Mouse (Mus musculus) WW6 (cell line): ENCODE measurements at regions not wholly inside any gene's neighbourhood (a gene's known extent, or its start where the extent isn't known, plus 50 kb on each side); places are given as distances from the start of the nearest gene placed in this dataset.

Experiments used
- DNase-seq: peaks from one replicate; pipeline ENCODE4 v3.0.0-alpha.2; 2013; ENCODE audit warnings: low read depth, low spot score

GRCm38 (mm10) chr8:92008616-92009610 is 207.0 kb upstream of the Irx3 start:
- no peak for DNase-seq

GRCm38 (mm10) chr8:92005091-92005490 is 203.2 kb upstream of the Irx3 start:
- no peak for DNase-seq

GRCm38 (mm10) chr8:92004532-92004931 is 202.7 kb upstream of the Irx3 start:
- DNase-seq = no peak

DNA sequence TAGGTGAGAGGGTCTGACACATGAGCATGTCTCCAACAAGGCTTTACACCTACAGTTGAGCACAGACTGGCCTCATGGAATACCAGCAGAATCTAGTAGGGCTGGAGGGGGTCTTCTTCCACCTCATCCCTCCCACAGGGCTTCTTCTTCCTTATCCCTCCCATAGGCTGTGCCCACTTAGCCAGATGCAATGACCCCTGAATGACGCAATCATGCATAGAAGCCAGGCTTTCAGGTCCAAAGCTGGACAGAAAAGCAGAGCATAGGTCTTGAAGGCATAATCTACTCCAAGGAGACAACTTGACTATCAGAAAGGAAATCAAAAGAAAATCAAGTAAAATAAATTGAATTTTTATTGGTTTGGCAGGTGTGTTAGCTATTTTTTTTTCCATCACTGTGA is 198.5 kb upstream of the Irx3 start:
- DNase-seq = no peak

DNA sequence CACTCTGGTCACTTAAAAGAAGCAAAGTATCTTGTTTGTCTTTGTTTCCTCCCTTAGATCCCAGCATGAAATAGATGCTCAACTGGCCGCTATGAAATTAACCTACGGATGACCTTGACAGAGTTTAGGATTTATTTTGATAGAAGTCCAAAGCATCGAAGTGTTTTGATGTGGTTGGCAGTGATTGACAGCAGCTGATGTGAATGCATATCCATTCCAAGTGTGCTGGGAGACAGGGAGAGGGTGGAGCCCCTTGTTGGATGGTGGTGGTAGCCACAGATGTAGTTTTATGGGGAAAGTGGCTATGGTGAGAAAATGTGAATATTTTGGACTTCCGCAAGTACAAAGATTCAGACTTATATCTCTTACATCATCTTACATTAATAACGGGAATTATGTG is 197.8 kb upstream of the Irx3 start:
- DNase-seq = no peak

GRCm38 (mm10) chr8:91999189-91999588 is 197.3 kb upstream of the Irx3 start:
- DNase-seq = no peak

- DNase-seq = no peak
These were observed 196.0 kb upstream of the Irx3 start for GRCm38 (mm10) chr8:91997892-91998189.

DNA sequence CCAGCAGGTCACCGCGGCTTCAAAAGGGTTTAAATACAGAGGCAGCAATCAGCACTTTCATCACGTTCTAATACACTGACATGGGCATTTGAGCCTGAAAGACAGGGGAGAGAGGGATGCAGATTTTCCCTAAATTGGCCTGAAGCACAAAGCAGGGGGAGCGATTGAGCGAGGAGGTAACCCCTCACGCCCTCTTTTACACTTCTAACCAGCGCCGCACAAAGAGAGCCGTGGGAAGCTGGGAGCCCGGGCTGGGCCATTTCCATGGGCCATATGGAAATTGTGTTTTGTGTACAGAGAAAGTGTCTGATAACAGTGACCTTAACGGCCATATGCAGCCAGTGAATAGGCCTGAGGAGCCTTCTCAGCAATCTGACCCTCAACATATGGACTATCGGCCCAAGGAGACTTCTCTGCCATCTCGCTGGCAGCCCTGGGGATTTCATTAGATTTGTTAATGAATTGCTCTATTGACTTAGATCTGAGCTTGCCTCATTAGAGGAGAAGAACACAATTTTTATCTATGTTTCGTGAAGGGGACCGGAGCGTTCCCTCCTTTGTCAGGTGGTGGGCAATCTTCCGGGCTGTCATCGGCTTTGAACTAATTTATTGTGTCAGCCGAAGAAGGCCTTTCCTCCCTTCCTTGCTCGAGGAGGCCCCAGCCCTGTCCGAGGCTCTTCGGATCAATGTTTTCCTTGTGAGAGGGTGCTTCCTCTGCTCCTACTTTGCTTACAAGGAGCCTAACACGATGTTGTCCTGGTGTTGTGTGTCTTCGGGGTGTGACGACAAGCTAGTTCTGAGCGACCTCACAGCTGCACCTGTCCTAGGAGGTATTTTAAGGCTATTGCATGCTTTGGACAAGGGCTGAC is 195.4 kb upstream of the Irx3 start:
- DNase-seq = no peak

- DNase-seq = no peak
These were observed 194.6 kb upstream of the Irx3 start for GRCm38 (mm10) chr8:91996305-91997022.

GRCm38 (mm10) chr8:91995407-91996144 is 193.7 kb upstream of the Irx3 start:
- no peak for DNase-seq

- DNase-seq = no peak
These were observed 189.9 kb upstream of the Irx3 start for GRCm38 (mm10) chr8:91991542-91992452.

DNA sequence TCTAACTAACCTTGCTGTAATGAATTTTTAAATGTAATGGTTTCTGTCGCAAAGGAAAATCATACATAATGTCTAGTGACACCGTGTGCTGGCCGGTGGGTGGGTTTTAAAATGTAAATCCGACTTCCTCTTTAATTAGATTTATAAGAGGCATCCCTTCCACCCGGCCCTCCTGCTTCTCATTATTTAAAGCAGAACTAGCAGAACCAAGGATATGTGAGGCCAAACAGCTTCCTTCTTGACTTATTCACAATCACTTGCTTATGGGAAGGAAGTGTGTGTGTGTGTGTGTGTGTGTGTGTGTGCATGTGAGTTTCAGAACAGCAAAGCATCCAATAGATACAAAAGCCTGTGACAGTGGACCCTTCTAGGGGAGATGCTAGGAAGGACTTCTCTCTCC is 189.1 kb upstream of the Irx3 start:
- DNase-seq = no peak

DNA sequence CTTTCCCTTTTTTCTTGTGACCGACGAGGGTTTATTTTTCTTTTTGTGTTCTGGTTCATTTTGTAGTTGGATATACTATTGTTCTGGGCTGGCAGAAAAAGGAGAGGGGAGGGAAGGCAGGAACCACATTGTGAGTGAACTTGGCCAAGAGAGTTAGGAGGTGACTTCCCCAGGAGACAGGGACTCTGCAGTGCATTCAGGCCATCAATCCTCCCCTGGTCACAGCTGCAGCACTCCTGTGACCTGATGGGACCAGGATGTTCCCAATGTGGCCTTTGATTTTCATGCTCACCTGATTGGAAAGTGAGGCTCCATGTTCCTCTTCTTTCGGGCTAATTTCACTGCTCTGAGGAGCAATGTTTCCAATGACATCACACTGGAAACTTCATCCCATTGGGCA is 188.2 kb upstream of the Irx3 start:
- no peak for DNase-seq

DNA sequence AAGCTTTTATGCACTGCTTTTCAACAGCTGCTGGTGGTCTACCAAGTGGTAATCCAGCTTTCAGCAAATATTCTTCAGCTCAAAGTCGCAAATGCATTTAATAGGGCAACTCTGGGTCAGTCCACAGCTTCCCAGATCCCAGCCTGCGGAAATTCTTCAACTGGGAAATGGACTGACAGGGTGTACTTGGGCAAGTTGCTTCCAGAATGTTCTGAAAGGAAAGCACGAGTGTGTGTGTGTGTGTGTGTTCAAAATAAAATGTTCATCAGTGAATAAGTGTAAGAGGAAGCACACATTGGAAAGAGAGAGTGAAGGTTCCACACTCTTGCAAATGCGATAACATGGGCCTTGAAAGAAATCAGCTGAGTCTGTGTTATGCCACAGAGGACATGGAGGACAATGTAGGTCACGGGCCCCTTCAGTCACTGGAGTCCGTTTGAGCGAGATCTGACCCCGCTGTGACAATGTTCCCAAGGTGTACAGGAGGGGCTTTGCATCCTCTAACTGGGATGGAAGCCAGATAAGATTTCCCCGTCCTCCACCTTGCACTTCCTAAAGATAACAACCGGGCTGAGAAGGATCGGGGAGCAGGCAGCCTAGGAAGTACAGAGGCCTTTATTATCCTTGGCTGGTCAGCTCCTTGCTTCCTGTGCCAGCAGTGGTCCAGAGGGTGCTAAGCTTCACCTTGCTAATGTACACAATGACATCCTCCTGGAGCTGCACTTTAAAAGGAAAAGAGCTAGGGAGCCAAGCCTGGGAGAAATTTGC is 187.2 kb upstream of the Irx3 start:
- no peak for DNase-seq

DNA sequence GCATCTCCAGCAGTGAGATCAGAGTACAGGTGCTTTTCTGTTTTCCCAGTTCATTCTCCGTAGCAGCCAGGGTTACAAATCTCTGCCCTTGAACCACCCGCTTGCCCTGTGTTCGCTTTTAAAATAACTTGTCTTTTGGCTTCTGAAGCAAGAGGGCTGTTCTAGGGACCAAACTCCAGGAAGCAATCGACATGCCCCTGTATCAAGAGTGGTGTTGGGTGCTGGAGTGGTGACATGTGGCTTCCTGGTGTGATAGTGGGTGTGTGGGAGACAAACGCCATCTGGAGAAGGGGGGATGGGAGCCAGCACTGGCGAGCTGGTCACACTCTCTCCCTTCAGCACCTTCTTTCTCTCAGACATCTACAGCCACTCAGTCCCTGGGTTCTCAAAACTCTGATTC is 186.0 kb upstream of the Irx3 start:
- DNase-seq = no peak

- DNase-seq = no peak
These were observed 181.3 kb upstream of the Irx3 start for GRCm38 (mm10) chr8:91983171-91983570.

DNA sequence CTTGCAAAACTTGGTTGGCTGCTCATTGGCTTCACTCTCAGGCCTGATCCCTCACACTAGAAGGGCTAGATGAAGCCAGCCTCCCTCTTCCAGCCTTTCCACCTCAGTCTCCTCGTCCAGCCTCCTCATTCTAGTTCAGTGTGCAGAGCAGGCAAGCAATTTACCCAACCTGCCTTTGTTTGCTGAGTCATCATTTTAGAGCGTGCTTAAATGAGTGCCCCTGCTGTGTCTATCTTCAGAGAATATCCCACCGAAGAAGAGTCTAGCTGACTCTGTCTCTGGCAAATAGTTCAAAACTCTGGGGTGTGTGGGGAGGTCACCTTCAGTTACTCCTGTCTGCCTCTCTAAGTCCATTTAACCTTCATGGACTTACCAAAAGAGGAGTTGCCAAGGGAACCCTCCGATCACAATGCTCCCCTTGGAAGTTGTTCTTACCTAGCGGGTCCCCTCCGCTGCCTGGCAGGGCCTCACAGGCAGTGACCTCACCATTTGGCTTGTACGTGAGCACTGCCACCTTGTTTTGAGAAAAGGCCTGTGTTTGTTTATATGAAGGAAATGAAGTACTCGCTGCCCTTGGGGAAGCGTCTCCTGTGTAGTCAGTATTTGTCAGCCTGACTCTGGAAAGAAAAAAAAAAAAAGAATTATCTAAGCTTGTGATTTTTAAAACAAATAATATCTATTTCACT is 175.2 kb upstream of the Irx3 start:
- DNase-seq = no peak

- DNase-seq = no peak
These were observed 173.6 kb upstream of the Irx3 start for GRCm38 (mm10) chr8:91975460-91975859.

DNA sequence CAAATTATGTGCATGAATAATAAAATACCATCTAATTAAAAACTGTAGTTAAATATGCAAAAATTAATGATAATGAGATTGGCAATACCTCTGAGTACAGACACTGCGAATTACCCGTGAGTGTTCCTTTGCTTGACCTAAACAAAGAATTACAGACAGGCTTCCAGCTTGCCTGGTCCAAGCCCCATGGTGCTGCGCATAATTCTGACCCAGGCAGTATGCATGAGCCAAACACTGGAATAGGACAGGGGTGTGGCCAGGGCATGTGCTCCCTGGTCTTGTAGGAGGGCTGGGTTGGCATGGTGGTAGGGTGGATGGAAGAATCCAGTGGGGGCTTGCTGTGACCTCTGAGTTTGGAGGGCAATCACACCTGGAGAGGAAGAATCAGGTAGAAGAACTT is 172.8 kb upstream of the Irx3 start:
- DNase-seq = no peak
